Mouse (Mus musculus) midbrain, embryonic 15.5 days (tissue): ENCODE data around the gene Col25a1. TPM values are rescaled to one million over a fixed set of nuclear protein-coding genes. Genes with fewer than 3 reads are reported as not detected.

ENCODE experiments used
- ATAC-seq: fragments of 200-750 bp; cut with Nextera tagmentation; replicated peaks from 2 replicates; pipeline ENCODE4 v1.8.0; 2017; ENCODE audit warnings: moderate TSS enrichment
- H3K27ac ChIP-seq: fragments of 300-500 bp; sonication (generic); 2 replicates; pipeline ENCODE4 v1.5.1; 2015; ENCODE audit warnings: mild to moderate bottlenecking, inconsistent platforms
- H3K27me3 ChIP-seq: fragments of 300-500 bp; sonication (generic); replicated peaks from 2 replicates; pipeline ENCODE4 v1.6.1; 2015; ENCODE audit warnings: inconsistent platforms
- H3K36me3 ChIP-seq: fragments of 300-500 bp; sonication (generic); replicated peaks from 2 replicates; pipeline ENCODE4 v1.6.1; 2015; ENCODE audit warnings: inconsistent platforms
- H3K4me1 ChIP-seq: fragments of 300-500 bp; sonication (generic); 2 replicates; pipeline ENCODE4 v1.6.1; 2015; ENCODE audit warnings: inconsistent platforms
- H3K4me2 ChIP-seq: fragments of 300-500 bp; sonication (generic); 2 replicates; pipeline ENCODE4 v1.6.1; 2015; ENCODE audit warnings: inconsistent platforms, mild to moderate bottlenecking, moderate library complexity
- H3K4me3 ChIP-seq: fragments of 300-500 bp; sonication (generic); 2 replicates; pipeline ENCODE4 v1.5.1; 2015; ENCODE audit warnings: mild to moderate bottlenecking, inconsistent platforms
- H3K9ac ChIP-seq: fragments of 300-500 bp; sonication (generic); 2 replicates; pipeline ENCODE4 v1.6.1; 2015; ENCODE audit warnings: mild to moderate bottlenecking, inconsistent platforms
- H3K9me3 ChIP-seq: fragments of 300-500 bp; sonication (generic); 2 replicates; pipeline ENCODE4 v1.6.1; 2016; ENCODE audit warnings: inconsistent platforms
- WGBS: fragments of 180-500 bp; shearing (Covaris S2); methylation state at CpG from one replicate; pipeline ENCODE4 v1.1.7; 2015; ENCODE audit warnings: mixed read lengths; 5-methylcytosine and 5-hydroxymethylcytosine counted together
- polyA plus RNA-seq: library from polyadenylated mRNA; unstranded; fragments of >200 nt; fragmentation: Nextera tagmentation; extraction: Ambion mirVana; gene quantifications from 2 replicates; pipeline ENCODE4 v1.2.1, GENCODE M21; 2015

The Col25a1 gene
- polyA plus RNA-seq, 1 experiment from 2014 or later = 15.3 TPM

DNA sequence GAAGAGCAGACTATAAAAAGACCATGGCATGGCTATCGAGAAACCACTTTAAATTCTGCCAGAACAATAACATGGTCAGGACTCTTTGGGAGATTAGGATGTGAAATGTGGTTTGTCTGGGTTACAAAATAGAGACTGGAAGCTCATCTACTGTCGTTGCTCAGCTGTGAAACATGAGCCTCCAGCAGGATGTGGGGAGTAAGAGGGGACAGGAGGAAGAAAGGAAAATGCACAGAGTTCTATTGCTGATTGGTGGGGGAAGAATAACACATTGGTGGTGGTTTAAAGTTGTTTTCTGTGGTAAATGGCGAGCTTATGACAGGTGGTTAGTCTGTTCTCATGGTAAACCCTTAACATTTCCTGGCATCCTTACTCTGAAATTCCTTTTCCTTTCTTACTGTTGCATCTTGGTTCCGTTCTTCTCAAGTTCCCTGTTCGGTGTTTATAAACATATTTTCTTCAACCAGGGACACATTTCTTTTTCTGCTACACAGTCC lies 87.0 kb downstream of the Col25a1 start:
- H3K27ac ChIP-seq = no peak overlapping the region
- WGBS = 61% methylated on average over 5 of the region's 5 CpGs

GRCm38 (mm10) chr3:130220811-130221210 lies 89.5 kb downstream of the Col25a1 start:
- Histone ChIP-seq H3K4me2 (no peak overlapping the region), H3K27me3 (no peaks in the 10 kb centered on the region), H3K4me3 (no peak overlapping the region), H3K9me3 (no peaks in the 10 kb centered on the region), H3K4me1 (peaks cover 10% of the 10 kb centered on the region; the same call in 1 of the 2 replicates), H3K9ac (no peak overlapping the region), H3K27ac (no peak overlapping the region), H3K36me3 (no peaks in the 10 kb centered on the region)
- 93% methylated on average over 3 of the region's 3 CpGs for WGBS
- no peak for ATAC-seq

More for the DNA sequence above, 87.0 kb downstream of the Col25a1 start:
- Histone ChIP-seq H3K4me2 (no peak overlapping the region), H3K4me1 (peaks cover 10% of the 10 kb centered on the region; the same call in 1 of the 2 replicates), H3K9ac (no peak overlapping the region), H3K4me3 (no peak overlapping the region), H3K9me3 (no peaks in the 10 kb centered on the region), H3K36me3 (no peaks in the 10 kb centered on the region), H3K27me3 (no peaks in the 10 kb centered on the region)
- ATAC-seq = no peak

DNA sequence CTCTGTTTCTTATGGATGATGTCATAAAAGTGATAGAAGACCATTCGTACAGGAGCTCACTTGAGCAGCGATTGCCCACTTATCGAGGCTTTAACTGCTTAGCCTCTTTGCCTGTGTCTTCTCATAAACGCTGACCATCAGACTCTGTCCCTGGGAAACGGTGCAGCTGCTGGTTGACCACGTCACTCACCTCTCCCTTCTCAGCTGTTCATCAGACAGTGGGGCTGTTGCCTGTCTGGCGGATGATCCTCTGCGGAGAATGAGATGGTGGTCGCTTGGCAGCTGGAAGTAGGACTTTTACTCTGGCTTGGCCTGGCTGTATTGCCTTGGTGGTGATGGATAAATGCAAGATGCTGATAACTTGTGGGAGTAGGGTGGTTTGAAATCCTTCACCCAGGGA lies 96.9 kb downstream of the Col25a1 start:
- Histone ChIP-seq H3K36me3 (no peaks in the 10 kb centered on the region), H3K9me3 (no peaks in the 10 kb centered on the region), H3K4me1 (no peaks in the 10 kb centered on the region), H3K4me3 (no peak overlapping the region), H3K4me2 (no peak overlapping the region), H3K27ac (no peak overlapping the region), H3K27me3 (no peaks in the 10 kb centered on the region), H3K9ac (no peak overlapping the region)
- no peak for ATAC-seq
- 92% methylated on average over 9 of the region's 9 CpGs for WGBS

- H3K9me3 ChIP-seq = no peaks in the 10 kb centered on the region
- ATAC-seq = no peak
- H3K27me3 ChIP-seq = no peaks in the 10 kb centered on the region
- H3K4me1 ChIP-seq = no peaks in the 10 kb centered on the region
- H3K9ac ChIP-seq = no peak overlapping the region
- 96% methylated on average over 7 of the region's 7 CpGs for WGBS
- no peak overlapping the region for H3K4me3 ChIP-seq
- H3K4me2 ChIP-seq = no peak overlapping the region
- no peaks in the 10 kb centered on the region for H3K36me3 ChIP-seq
- no peak overlapping the region for H3K27ac ChIP-seq
These were observed 101.6 kb downstream of the Col25a1 start for GRCm38 (mm10) chr3:130232944-130233343.

DNA sequence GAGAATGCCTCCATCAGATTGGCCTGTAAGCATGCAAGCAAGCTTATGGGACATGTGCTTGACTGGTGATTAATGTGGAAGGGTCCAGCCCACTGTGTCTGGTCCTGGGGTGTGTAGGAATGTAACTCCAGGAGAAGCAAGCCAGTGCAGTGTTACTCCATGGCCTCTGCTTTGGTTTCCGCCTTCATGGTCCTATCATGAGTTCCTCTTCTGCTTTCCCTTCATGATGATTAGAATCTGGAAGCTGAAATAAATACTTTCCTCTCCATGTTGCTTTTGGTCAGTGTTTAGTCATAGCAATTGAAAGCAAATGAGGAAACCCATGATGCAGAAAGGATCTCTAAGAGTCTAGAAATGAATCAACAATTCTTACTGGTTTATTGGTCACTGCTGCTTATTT lies 103.9 kb downstream of the Col25a1 start:
- WGBS = 93% methylated on average over 1 of the region's 1 CpGs
- H3K9ac ChIP-seq = no peak overlapping the region

GRCm38 (mm10) chr3:130236129-130236528 lies 104.8 kb downstream of the Col25a1 start:
- Histone ChIP-seq H3K4me2 (no peak overlapping the region), H3K9ac (no peak overlapping the region), H3K9me3 (no peaks in the 10 kb centered on the region), H3K4me3 (no peak overlapping the region), H3K27ac (no peak overlapping the region), H3K4me1 (no peaks in the 10 kb centered on the region), H3K27me3 (no peaks in the 10 kb centered on the region), H3K36me3 (no peaks in the 10 kb centered on the region)
- WGBS = 93% methylated on average over 7 of the region's 7 CpGs
- no peak for ATAC-seq

More for the DNA sequence above, 103.9 kb downstream of the Col25a1 start:
- H3K4me3 ChIP-seq = no peak overlapping the region
- no peaks in the 10 kb centered on the region for H3K36me3 ChIP-seq
- ATAC-seq = no peak
- no peaks in the 10 kb centered on the region for H3K9me3 ChIP-seq
- no peaks in the 10 kb centered on the region for H3K4me1 ChIP-seq
- no peak overlapping the region for H3K27ac ChIP-seq
- H3K4me2 ChIP-seq = no peak overlapping the region
- H3K27me3 ChIP-seq = no peaks in the 10 kb centered on the region

- WGBS = 60% methylated on average over 1 of the region's 1 CpGs
- H3K27me3 ChIP-seq = no peaks in the 10 kb centered on the region
- H3K9ac ChIP-seq = no peak overlapping the region
- H3K27ac ChIP-seq = no peak overlapping the region
- H3K9me3 ChIP-seq = no peaks in the 10 kb centered on the region
- no peaks in the 10 kb centered on the region for H3K36me3 ChIP-seq
- no peak overlapping the region for H3K4me2 ChIP-seq
- H3K4me3 ChIP-seq = no peak overlapping the region
- H3K4me1 ChIP-seq = peaks cover 7% of the 10 kb centered on the region
- no peak for ATAC-seq
These were observed 106.6 kb downstream of the Col25a1 start for GRCm38 (mm10) chr3:130237852-130238251.

DNA sequence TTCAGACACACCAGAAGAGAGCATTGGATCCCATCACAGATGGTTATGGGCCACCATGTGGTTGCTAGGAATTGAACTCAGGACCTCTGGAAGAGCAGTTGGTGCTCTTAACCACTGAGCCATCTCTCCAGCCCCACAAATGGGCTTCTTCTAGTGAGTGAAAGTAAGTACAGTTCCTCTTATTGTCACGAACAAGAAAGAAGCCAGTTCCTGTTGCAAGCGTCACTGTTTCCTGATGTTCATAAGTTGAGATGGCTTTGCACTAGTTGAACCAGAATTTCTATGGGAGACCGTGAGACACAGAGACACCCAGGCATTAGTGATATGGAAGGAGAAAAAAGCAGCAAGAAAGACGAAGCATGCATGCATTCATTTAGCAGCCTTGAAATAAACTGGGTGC lies 110.6 kb downstream of the Col25a1 start:
- ATAC-seq = no peak
- no peak overlapping the region for H3K9ac ChIP-seq
- H3K4me3 ChIP-seq = no peak overlapping the region
- H3K4me1 ChIP-seq = peaks cover 10% of the 10 kb centered on the region
- no peak overlapping the region for H3K4me2 ChIP-seq
- 89% methylated on average over 4 of the region's 4 CpGs for WGBS
- H3K36me3 ChIP-seq = no peaks in the 10 kb centered on the region
- no peaks in the 10 kb centered on the region for H3K27me3 ChIP-seq
- no peak overlapping the region for H3K27ac ChIP-seq
- H3K9me3 ChIP-seq = no peaks in the 10 kb centered on the region

- Histone ChIP-seq H3K4me1 (peaks cover 10% of the 10 kb centered on the region), H3K4me2 (no peak overlapping the region), H3K9me3 (no peaks in the 10 kb centered on the region), H3K4me3 (no peak overlapping the region), H3K9ac (no peak overlapping the region), H3K27me3 (no peaks in the 10 kb centered on the region), H3K36me3 (no peaks in the 10 kb centered on the region), H3K27ac (no peak overlapping the region)
- 41% methylated on average over 8 of the region's 8 CpGs for WGBS
- 0 out of 2 replicates have a peak, but pooled peaks have one; percentile 11 for ATAC-seq
These were observed 111.5 kb downstream of the Col25a1 start for GRCm38 (mm10) chr3:130242647-130243296.

GRCm38 (mm10) chr3:130252355-130252754 lies 121.1 kb downstream of the Col25a1 start:
- no peak for ATAC-seq
- Histone ChIP-seq H3K27me3 (no peaks in the 10 kb centered on the region), H3K9ac (no peak overlapping the region), H3K4me1 (no peaks in the 10 kb centered on the region), H3K9me3 (no peaks in the 10 kb centered on the region), H3K4me2 (no peak overlapping the region), H3K27ac (no peak overlapping the region), H3K36me3 (no peaks in the 10 kb centered on the region), H3K4me3 (no peak overlapping the region)
- 84% methylated on average over 7 of the region's 7 CpGs for whole genome bisulfite sequencing

GRCm38 (mm10) chr3:130256059-130256458 lies 124.8 kb downstream of the Col25a1 start:
- H3K4me1 ChIP-seq = no peaks in the 10 kb centered on the region
- H3K9me3 ChIP-seq = no peaks in the 10 kb centered on the region
- H3K4me2 ChIP-seq = no peak overlapping the region
- H3K9ac ChIP-seq = no peak overlapping the region
- H3K27ac ChIP-seq = no peak overlapping the region
- no peak for ATAC-seq
- WGBS = 97% methylated on average over 3 of the region's 3 CpGs
- no peaks in the 10 kb centered on the region for H3K27me3 ChIP-seq
- H3K36me3 ChIP-seq = no peaks in the 10 kb centered on the region
- H3K4me3 ChIP-seq = no peak overlapping the region

- H3K9ac ChIP-seq = no peak overlapping the region
- H3K9me3 ChIP-seq = no peaks in the 10 kb centered on the region
- H3K4me2 ChIP-seq = no peak overlapping the region
- ATAC-seq = no peak
- H3K27ac ChIP-seq = no peak overlapping the region
- no peaks in the 10 kb centered on the region for H3K27me3 ChIP-seq
- no peak overlapping the region for H3K4me3 ChIP-seq
- no peaks in the 10 kb centered on the region for H3K36me3 ChIP-seq
- no peaks in the 10 kb centered on the region for H3K4me1 ChIP-seq
- 90% methylated on average over 7 of the region's 7 CpGs for WGBS
These were observed 125.3 kb downstream of the Col25a1 start for GRCm38 (mm10) chr3:130256610-130257009.

GRCm38 (mm10) chr3:130259670-130260069 lies 128.4 kb downstream of the Col25a1 start:
- WGBS = 91% methylated on average over 2 of the region's 2 CpGs
- no peak for ATAC-seq

More at GRCm38 (mm10) chr3:130259670-130260069, 128.4 kb downstream of the Col25a1 start:
- Histone ChIP-seq H3K36me3 (no peaks in the 10 kb centered on the region), H3K9ac (no peak overlapping the region), H3K27me3 (no peaks in the 10 kb centered on the region), H3K27ac (no peak overlapping the region), H3K4me1 (no peaks in the 10 kb centered on the region), H3K4me3 (no peak overlapping the region), H3K4me2 (no peak overlapping the region), H3K9me3 (no peaks in the 10 kb centered on the region)
